Mouse (Mus musculus) urinary bladder, postnatal 25 days (tissue): ENCODE measurements at regions not wholly inside any gene's neighbourhood (a gene's known extent, or its start where the extent isn't known, plus 50 kb on each side); places are given as distances from the start of the nearest gene placed in this dataset.

Experiments used
- DNase-seq: peaks from one replicate; pipeline ENCODE4 v3.0.0; 2022; ENCODE audit warnings: low spot score

DNA sequence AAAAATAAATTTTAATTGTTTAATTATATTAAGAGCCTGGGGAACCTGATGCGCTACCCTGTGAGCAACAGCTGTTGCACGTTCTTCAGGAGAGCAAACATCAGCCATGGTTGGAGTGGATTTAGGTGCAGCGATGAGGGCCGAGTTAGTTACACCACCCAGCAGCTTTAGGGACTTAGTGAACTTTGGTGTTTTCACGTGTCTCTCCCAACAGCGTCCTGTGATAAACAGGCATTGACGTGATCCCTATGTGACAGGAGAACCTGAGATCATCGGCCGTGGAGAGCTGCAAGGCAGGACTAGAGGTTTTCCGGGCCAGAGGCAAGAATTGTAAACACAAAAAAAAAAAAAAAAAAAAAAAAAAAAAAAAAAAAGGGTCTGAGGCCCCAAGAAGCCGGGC is 52.1 kb upstream of the Foxq1 start:
- DNase-seq = no peak

DNA sequence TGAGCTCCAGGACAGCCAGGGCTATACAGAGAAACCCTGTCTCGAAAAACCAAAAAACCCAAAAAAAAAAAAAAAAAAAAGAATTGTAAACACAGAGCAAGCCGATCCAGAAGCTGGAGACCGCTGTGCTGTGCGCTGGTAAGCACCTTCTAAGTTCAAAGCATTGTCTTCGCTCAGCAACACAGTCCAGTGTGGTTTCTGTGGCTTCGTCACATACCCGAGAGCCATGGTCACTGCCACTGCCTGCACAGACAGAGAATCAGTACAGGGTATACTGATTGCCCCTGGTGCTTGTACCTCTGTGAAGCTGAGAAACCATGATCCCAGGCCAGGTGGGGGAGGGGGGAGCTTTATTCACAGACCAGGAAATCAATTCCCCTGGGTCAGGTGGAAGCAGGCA is 51.6 kb upstream of the Foxq1 start:
- DNase-seq = no peak

DNA sequence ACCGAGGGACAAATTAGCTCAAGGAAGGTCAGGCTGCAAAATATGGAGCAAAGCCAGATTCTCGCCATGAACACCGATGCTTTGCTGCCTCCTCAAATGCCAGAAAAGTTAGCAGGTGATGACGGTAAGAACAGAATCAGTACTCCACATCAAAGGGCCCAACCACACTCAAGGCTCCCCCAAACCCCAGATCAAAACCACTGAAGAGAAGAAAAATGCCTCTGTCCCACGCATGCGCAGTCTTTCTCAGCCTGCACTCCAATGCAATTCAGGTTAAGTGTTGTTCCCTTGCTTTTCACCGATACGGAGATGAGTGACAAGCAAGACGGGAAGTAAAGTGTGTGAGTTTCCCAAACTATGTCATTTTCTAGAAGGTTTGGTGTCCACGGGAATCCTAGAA is 50.5 kb upstream of the Foxq1 start:
- no peak for DNase-seq
